Mouse (Mus musculus): Measurements from ENCODE around the gene Tars.
A peak's percentile ranks its signal among the peaks of the same experiment; 100 is the strongest.

The Tars gene

GRCm38 (mm10) chr15:11399356-11400067 is at the start of gene Tars:
TSS of gene Tars (minus strand) at chr15:11399665.
- peak; percentile 99 for DNase-seq

DNA sequence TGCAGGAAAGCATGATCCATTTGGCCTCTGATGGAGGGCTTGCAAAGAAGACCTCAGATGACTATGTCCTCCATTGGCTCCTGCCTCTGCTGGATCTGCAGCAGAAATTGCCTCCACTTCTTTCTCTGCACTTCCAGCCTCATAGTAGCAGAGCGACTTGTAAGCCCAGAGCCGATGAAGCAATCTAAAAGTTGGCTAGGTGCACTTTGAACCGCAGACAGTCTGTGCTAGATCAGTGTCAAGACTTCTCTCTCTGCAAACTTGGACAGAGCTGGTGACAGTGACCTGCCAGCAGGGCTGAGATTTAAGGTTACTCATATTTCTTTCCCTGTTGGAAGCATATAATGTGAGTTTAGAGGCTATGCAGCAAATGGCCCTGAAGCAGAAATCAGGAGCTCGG is 37.9 kb upstream of the Tars start:
- DNase-seq, result no peak

- no peak for DNase-seq
These were observed 37.3 kb upstream of the Tars start for GRCm38 (mm10) chr15:11436709-11437280.

GRCm38 (mm10) chr15:11426899-11427298 is 27.4 kb upstream of the Tars start:
- DNase-seq, result no peak

- DNase-seq, result no peak
These were observed 14.0 kb upstream of the Tars start for GRCm38 (mm10) chr15:11413484-11413883.

DNA sequence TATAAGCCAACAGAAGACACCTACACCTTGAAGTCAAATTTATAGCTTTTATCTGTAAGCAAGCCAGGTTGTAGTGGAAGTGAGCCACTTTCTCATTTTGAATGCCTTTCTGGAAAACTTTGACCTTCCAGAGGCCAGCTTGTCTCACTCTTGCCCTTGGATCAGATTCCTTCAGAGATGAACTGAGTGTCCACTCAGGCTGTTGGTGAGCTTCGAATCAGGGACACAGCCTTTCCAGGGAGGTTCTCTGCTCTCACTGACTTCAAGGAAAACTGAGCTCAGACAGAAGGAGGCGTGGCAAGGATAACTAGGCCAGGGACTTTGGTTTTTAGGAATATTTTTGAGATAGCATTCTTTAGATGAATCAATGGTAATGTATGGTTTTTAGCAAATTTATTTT is 13.1 kb upstream of the Tars start:
- DNase-seq, result no peak

- DNase-seq, result no peak
These were observed 12.4 kb upstream of the Tars start for GRCm38 (mm10) chr15:11411846-11412245.

- peak in 1 of 2 experiments; percentile 17 for DNase-seq
These were observed 8.8 kb upstream of the Tars start for GRCm38 (mm10) chr15:11408155-11408826.

DNA sequence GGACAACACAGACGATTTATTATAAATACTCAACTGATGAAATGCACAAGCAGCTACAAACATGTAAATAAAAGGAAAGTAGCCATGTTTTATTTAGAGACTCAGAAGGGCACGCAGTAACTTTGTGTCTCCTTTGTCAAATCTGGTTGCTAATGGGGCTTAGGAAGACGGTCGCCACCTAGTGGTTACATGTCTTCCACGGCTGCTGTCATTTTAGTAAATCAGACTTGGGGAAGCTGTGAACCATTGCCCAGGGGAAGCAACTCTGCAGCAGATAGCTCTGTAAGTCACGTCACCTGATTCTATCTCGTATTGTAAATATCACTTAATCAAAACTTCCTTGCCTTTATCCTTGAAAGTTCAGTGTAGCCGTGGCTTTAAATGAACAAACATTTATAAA is 7.9 kb upstream of the Tars start:
- DNase-seq, result peak; percentile 41 to 66

DNA sequence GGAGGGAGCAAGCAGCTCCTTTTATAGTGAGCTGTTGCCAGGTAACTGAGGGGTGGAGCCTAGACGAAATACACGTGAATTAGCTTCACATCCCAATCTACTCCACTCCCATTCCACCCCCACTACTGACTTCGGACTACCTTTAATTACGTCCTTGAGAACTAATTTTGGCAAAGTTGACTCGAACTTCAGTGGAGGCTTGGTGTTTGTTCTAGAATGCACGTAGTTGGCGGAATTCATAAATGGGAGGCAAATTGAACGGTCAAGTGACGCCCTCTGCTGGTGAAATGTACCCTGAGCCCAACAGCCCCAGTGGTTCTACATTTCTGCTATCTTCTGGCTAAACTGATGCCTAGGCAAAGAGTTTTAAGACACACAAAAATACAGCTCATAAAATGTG is 7.3 kb upstream of the Tars start:
- peak in 1 of 2 experiments; percentile 17 for DNase-seq

GRCm38 (mm10) chr15:11398676-11399350 is 652 bp downstream of the Tars start:
- no peak for DNase-seq

DNA sequence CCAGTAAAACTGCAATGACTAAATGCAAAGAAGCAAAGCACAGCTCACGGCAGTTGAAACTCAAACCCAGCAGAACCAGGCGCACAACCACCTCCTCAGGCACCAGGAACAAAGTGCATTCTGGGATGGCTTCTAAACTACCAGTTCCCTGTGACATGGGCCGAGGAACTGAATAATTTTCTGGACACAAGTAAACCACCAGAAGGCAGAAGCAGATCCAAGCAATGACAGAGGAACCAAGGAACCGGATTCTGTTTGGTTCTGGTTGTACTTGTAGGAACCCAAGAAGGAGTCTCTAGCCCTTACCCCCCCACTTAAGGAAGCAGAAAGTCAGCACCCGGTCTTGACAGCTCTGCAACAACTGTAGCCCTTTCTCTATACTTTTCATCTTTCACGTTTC is 3.0 kb downstream of the Tars start:
- DNase-seq, result no peak

DNA sequence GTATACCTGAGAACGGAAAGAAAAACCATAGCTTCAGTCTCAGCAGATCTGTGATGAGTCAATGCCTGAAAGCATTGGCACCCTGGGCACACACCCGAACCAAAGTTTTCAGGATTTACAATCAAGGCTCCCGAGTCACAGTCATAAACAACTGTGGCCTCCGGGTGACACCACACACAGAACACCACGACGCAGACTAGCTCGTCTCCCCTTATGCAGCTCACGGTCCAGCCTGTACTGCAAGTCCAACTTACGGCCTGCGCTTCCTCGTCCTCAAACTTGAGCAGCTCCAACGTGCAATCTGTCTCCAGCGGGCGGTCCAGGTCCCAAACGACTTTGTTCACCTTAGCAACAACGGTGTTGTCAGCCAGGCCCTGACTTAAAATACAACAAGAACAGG is 6.6 kb downstream of the Tars start:
- no peak for DNase-seq

GRCm38 (mm10) chr15:11383796-11384195 is 15.7 kb downstream of the Tars start:
- no peak for DNase-seq

GRCm38 (mm10) chr15:11382585-11382984 is 16.9 kb downstream of the Tars start:
- DNase-seq, result no peak

GRCm38 (mm10) chr15:11380616-11381015 is 18.8 kb downstream of the Tars start:
- DNase-seq, result no peak

DNA sequence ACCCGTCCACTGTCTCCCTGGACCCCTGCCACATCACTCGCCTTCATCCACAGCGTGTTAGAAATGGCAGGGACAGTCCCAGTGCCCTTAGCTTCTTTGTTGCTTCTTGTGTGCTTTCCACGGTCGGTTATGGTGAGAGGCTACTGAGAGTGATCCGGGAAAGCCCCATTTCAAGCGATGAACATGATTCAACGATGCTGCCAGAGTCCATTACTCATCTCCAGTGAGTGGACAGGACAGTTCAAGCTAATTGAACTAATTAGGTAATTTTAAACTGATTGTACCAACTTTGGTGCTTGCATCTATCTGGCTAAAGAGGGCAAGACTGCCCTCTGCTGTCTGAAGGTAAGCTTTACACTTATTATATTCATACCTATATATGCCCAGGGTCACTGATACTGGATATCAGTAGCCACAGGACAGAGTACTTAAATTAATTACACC is 19.4 kb downstream of the Tars start:
- peak in 1 of 2 experiments; percentile 17 for DNase-seq

- DNase-seq, result peak; percentile 13 to 31
These were observed 19.9 kb downstream of the Tars start for GRCm38 (mm10) chr15:11379431-11380086.

DNA sequence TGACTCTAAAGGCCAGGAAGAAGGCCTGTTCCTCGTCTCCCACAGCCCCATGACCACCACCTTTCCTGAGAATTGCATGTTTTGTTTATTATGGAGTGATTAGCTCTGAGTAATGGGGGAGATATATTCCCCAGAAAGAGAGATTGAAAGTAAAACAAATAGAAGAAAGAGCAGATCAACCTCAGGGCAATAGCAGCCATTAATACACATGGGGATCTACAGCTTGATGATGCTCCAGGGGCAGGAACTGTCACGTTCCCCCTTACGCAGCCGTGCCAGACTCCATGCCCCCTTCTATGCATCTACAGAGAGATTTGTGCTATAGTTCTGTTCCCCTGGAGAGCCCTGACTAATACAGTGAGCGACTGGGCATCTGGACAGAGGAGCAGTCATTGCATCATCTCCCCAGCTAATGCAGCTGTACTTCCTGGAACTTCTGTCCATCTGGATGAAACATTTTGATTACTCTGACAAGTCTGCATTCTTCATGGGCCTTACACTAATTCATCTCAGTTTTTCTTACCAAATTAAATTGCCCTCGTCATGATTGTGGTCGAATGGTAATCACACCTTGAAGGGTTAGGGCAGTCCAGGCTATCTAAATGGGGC is 28.9 kb downstream of the Tars start:
- no peak for DNase-seq

- DNase-seq, result no peak
These were observed 29.9 kb downstream of the Tars start for GRCm38 (mm10) chr15:11369572-11369971.

- DNase-seq, result no peak
These were observed 34.7 kb downstream of the Tars start for GRCm38 (mm10) chr15:11364795-11365194.

DNA sequence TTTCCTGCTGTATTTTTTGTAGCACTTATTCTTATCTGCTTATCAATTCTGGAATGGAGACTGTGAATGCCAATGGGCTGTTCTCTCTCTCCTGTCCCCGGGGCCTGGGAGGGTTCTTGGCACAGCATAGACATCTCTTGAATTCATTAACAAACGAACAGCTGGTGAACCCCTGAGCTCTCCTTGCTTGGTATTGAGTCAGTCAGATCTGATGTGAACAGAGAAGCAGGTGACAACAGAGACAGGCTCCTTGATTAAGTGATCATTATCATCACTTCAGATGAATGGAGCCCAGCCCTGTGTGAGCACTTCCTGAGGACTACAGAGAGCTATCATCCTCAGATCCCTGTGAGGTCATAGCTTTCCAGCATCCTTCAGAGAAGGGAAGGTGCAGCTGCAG is 35.4 kb downstream of the Tars start:
- DNase-seq, result peak in 1 of 2 experiments; percentile 5

- DNase-seq, result no peak
These were observed 37.6 kb downstream of the Tars start for GRCm38 (mm10) chr15:11361824-11362223.

All from kidney, adult 8-10 months (tissue).